In the genomic region with DNA sequence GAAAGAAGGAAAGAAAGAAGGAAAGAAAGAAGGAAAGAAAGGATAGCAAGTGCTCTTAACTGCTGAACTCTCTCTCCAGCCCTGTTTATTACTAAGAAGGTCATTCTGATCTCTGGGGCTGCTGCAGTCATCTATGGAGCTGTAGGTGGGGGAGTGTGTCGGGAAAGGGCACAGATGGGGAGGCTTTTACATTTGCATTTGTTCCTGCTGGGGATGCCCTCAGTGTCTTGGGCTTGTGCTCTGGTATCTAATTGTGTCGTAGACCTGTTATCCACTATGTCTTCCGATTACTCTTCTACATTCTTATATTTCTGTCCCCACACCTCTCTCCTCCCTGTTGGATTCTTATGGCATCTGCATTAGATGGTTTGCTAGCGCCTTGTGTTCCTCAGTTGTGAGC, we compare ENCODE assay signal across 27 mouse cellular contexts. TPM values are rescaled to one million over a fixed set of nuclear protein-coding genes. Genes with fewer than 3 reads are reported as not detected.
"Had no signal": no experiment of that assay in that cellular context is flagged by ENCODE, and none has a peak within 500 bp of the region (broad histone marks: within the 10 kb centered on the region; RNA-seq: fewer than 3 reads in every experiment).

No protein-coding gene starts in this region.

- H3K9me3 ChIP-seq: embryonic facial prominence, embryonic 10.5 days; embryonic facial prominence, embryonic 12.5 days; embryonic facial prominence, embryonic 13.5 days; embryonic facial prominence, embryonic 15.5 days; forebrain, embryonic 10.5 days; forebrain, embryonic 12.5 days; forebrain, embryonic 13.5 days; forebrain, embryonic 15.5 days had no signal

- H3K4me1 ChIP-seq: embryonic facial prominence, embryonic 12.5 days; embryonic facial prominence, embryonic 13.5 days; embryonic facial prominence, embryonic 15.5 days had no signal

- H3K27ac ChIP-seq: embryonic facial prominence, embryonic 10.5 days; embryonic facial prominence, embryonic 12.5 days; embryonic facial prominence, embryonic 13.5 days; embryonic facial prominence, embryonic 15.5 days; forebrain, embryonic 10.5 days; forebrain, embryonic 12.5 days; forebrain, embryonic 13.5 days; forebrain, embryonic 15.5 days; gastrocnemius, adult 2 months; heart, adult 2 months had no signal

- DNase-seq: cerebellum, adult 9-10 months; cerebellum, adult 9-11 months; cerebellum, postnatal 10 days; cerebellum, postnatal 14 days; cerebellum, postnatal 25 days; cerebellum, postnatal 36 days; embryo, embryonic 11 days; forebrain, postnatal 0 days; gastrocnemius, adult 2 months; gastrocnemius, postnatal 10 days; gastrocnemius, postnatal 14 days; gastrocnemius, postnatal 25 days; gastrocnemius, postnatal 36 days; heart, adult 11 months; heart, adult 18-20 months; heart, adult 2 months had no signal

- H3K4me2 ChIP-seq: embryonic facial prominence, embryonic 12.5 days; embryonic facial prominence, embryonic 13.5 days; embryonic facial prominence, embryonic 15.5 days; forebrain, embryonic 12.5 days; forebrain, embryonic 13.5 days; forebrain, embryonic 15.5 days had no signal

- H3K4me3 ChIP-seq: embryonic facial prominence, embryonic 10.5 days; embryonic facial prominence, embryonic 12.5 days; embryonic facial prominence, embryonic 13.5 days; embryonic facial prominence, embryonic 15.5 days; erythroblast, embryonic 14.5 days; forebrain, embryonic 10.5 days; forebrain, embryonic 12.5 days; forebrain, embryonic 13.5 days; forebrain, embryonic 15.5 days; gastrocnemius, adult 2 months; heart, adult 2 months had no signal

- H3K27me3 ChIP-seq: embryonic facial prominence, embryonic 12.5 days; forebrain, embryonic 15.5 days had no signal

- H3K9ac ChIP-seq: embryonic facial prominence, embryonic 12.5 days; embryonic facial prominence, embryonic 13.5 days; embryonic facial prominence, embryonic 15.5 days; forebrain, embryonic 12.5 days; forebrain, embryonic 13.5 days; forebrain, embryonic 15.5 days; forebrain, postnatal 0 days had no signal

- H3K36me3 ChIP-seq: embryonic facial prominence, embryonic 10.5 days; embryonic facial prominence, embryonic 12.5 days; embryonic facial prominence, embryonic 13.5 days; embryonic facial prominence, embryonic 15.5 days; forebrain, embryonic 10.5 days; forebrain, embryonic 12.5 days had no signal

RNA-seq across cellular contexts. Expression of a gene that starts 13.1 kb away (rescaled TPM):
- total RNA-seq: common myeloid progenitor, adult 5-6 weeks; granulocyte monocyte progenitor cell, adult 5-6 weeks had no signal
- polyA plus RNA-seq: erythroblast, embryonic 14.5 days had no signal

RNA-seq across cellular contexts. Expression of a gene that starts 54.4 kb away (rescaled TPM):
- total RNA-seq: common myeloid progenitor, adult 5-6 weeks; granulocyte monocyte progenitor cell, adult 5-6 weeks had no signal
- polyA plus RNA-seq: erythroblast, embryonic 14.5 days had no signal
